Comparison of ENCODE assay signal across 8 mouse cellular contexts in the genomic region with DNA sequence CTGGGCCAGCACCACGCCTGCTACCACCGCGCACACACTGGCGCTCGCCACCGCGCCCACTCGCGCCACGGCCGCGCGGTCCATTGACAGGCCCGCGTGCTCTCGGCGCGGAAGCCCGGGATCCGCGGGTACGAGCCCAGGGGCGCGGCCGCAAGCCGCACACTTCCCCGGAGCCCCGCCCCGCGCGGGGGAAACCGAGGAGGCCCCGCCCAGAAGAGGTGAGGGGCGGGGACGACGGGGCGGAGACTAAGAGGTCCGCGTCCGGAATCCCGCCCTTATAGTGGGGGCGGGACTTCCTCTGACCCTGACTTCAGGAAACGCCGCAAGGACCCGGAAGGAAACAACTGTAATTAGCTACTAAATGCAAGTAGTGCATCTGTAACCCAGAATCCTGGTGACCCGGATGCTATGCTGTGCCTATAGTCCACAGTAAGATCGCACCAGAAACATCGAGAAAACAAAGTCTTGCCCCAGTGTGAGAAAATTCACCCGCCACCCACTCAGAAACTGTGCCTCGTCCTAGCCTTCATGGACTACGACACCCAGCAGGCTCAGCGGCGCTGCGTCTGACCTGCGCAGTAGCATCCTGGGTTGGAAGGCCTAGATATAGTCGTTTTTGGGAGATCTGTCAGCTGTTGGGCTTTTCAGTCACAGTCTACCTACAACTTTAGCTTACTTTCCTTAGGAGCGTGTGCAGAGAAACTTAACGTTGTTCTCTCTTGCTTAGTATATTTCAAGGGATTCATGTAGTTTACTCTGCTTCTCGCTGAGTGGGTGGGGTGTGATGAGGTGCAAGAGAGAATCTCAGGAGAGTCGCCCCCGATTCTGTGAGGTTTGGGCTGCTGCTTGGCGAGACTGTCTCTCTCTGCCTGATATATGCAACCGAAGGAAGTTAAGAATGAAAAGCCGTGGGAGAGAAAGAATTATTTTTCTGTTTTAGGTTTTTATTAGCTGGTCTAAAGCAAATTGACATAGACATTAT. TPM values are rescaled to one million over a fixed set of nuclear protein-coding genes. Genes with fewer than 3 reads are reported as not detected.
DNase-seq lines count a peak whose midpoint lies in the region; ATAC-seq and TF ChIP-seq lines count a peak whose summit lies in the region.

A gene (minus strand): TSS at position 207 of the 982 bp plus-strand sequence.
A gene (plus strand): TSS at position 290 of the 982 bp plus-strand sequence.

- 3% methylated on average over 64 of the region's 64 CpGs for WGBS in heart, embryonic 11.5 days (ENCODE audit: insufficient replicate concordance)
- WGBS in kidney, embryonic 16.5 days, result 3% methylated on average over 62 of the region's 64 CpGs
- WGBS in liver, adult 2 months, result 4% methylated on average over 64 of the region's 64 CpGs

- TF ChIP-seq POLR2A in brain, embryonic 14.5 days (IDR thresholded peaks at IDR 0.05; ENCODE audit: borderline replicate concordance, extremely low read depth, insufficient read depth, insufficient read length, poor library complexity, severe bottlenecking), result peak; percentile 93
- TF ChIP-seq POLR2A in liver, adult 2 months (IDR thresholded peaks at IDR 0.05; ENCODE audit: extremely low read depth, insufficient read depth, low read length), result peak; percentile 78
- TF ChIP-seq POLR2A in myocyte (IDR thresholded peaks at IDR 0.05; ENCODE audit: insufficient read length, low read depth), result peak; percentile 80

- H3K79me2 ChIP-seq in C2C12 (ENCODE audit: control insufficient read depth, insufficient read depth) (peaks cover 45% of the 10 kb centered on the region), myocyte (ENCODE audit: control insufficient read depth, insufficient read depth) (peaks cover 17% of the 10 kb centered on the region)
- H3K79me2 ChIP-seq in liver, adult 2 months (ENCODE audit: control insufficient read depth, insufficient read depth, low read length), result peaks cover 4% of the 10 kb centered on the region; the same call in 1 of the 2 replicates

- peak; percentile 96 for ATAC-seq in heart, embryonic 11.5 days (replicated peaks; ENCODE audit: insufficient number of reproducible peaks, low FRiP score, low TSS enrichment)
- peak; percentile 96 for ATAC-seq in kidney, embryonic 16.5 days (ENCODE audit: low FRiP score, low TSS enrichment)

- H3K4me1 ChIP-seq in erythroblast, embryonic 14.5 days (ENCODE audit: control insufficient read depth), result peaks cover 42% of the 10 kb centered on the region
- H3K4me1 ChIP-seq in heart, embryonic 11.5 days (ENCODE audit: control insufficient read depth, insufficient read depth, low read length), result peaks cover 10% of the 10 kb centered on the region
- H3K4me1 ChIP-seq in kidney, embryonic 16.5 days (ENCODE audit: insufficient read depth, low read length), result peaks cover 21% of the 10 kb centered on the region
- H3K4me1 ChIP-seq in liver, adult 2 months (ENCODE audit: control insufficient read depth, insufficient read depth, low read length), result peaks cover 19% of the 10 kb centered on the region

- H3K4me2 ChIP-seq in heart, embryonic 11.5 days, result peak within 1 kb of the TSS; percentile 67
- peak within 1 kb of the TSS; percentile 72 for H3K4me2 ChIP-seq in kidney, embryonic 16.5 days (replicated peaks; ENCODE audit: low read depth, low read length)
- peak within 1 kb of the TSS; percentile 93 for H3K4me2 ChIP-seq in myocyte (ENCODE audit: low read depth)

- H3K27me3 ChIP-seq in C2C12 (ENCODE audit: control insufficient read depth, insufficient read depth, insufficient read length), result no peaks in the 10 kb centered on the region
- H3K27me3 ChIP-seq in erythroblast, embryonic 14.5 days (ENCODE audit: control insufficient read depth), result no peaks in the 10 kb centered on the region
- no peaks in the 10 kb centered on the region for H3K27me3 ChIP-seq in heart, embryonic 11.5 days (ENCODE audit: control insufficient read depth, insufficient read depth, low read length)
- no peaks in the 10 kb centered on the region; the same call in 1 of the 2 replicates for H3K27me3 ChIP-seq in kidney, embryonic 16.5 days (ENCODE audit: insufficient read depth, low read length)
- no peaks in the 10 kb centered on the region for H3K27me3 ChIP-seq in liver, adult 2 months (ENCODE audit: control insufficient read depth, insufficient read depth, low read length)
- no peaks in the 10 kb centered on the region for H3K27me3 ChIP-seq in myocyte (ENCODE audit: control insufficient read depth, insufficient read depth, insufficient read length)
- no peaks in the 10 kb centered on the region for H3K27me3 ChIP-seq in splenic B cell, adult 2 months (ENCODE audit: control insufficient read depth, insufficient read depth, low read length, poor library complexity, severe bottlenecking)

- H3K36me3 ChIP-seq in C2C12 (ENCODE audit: control insufficient read depth, insufficient read depth) (no peaks in the 10 kb centered on the region), myocyte (ENCODE audit: control insufficient read depth, insufficient read depth) (no peaks in the 10 kb centered on the region)
- peaks cover 29% of the 10 kb centered on the region for H3K36me3 ChIP-seq in erythroblast, embryonic 14.5 days (ENCODE audit: control insufficient read depth)
- no peaks in the 10 kb centered on the region for H3K36me3 ChIP-seq in heart, embryonic 11.5 days (ENCODE audit: control insufficient read depth, insufficient read depth, low read length)
- no peaks in the 10 kb centered on the region for H3K36me3 ChIP-seq in kidney, embryonic 16.5 days (ENCODE audit: insufficient read depth, low read length)
- no peaks in the 10 kb centered on the region for H3K36me3 ChIP-seq in liver, adult 2 months (ENCODE audit: control insufficient read depth, insufficient read depth, low read length)
- H3K36me3 ChIP-seq in splenic B cell, adult 2 months (ENCODE audit: control insufficient read depth, insufficient read depth, low read length, poor library complexity, severe bottlenecking), result no peaks in the 10 kb centered on the region

- no peak for TF ChIP-seq CTCF in C2C12 (IDR thresholded peaks at IDR 0.05; ENCODE audit: control insufficient read depth, insufficient read depth, insufficient read length)
- no peak for TF ChIP-seq CTCF in brain, embryonic 14.5 days (IDR thresholded peaks at IDR 0.05; ENCODE audit: borderline replicate concordance, extremely low read depth, insufficient read depth, insufficient read length)
- TF ChIP-seq CTCF in liver, adult 2 months (IDR thresholded peaks at IDR 0.05; ENCODE audit: low read depth, low read length), result no peak

- H3K4me3 ChIP-seq in C2C12 (ENCODE audit: insufficient read depth, poor library complexity, severe bottlenecking) (peak within 1 kb of the TSS; percentile 71), myocyte (peak within 1 kb of the TSS; percentile 41)
- H3K4me3 ChIP-seq in erythroblast, embryonic 14.5 days (replicated peaks), result peak within 1 kb of the TSS; percentile 74
- peak within 1 kb of the TSS; percentile 90 for H3K4me3 ChIP-seq in heart, embryonic 11.5 days (ENCODE audit: low read depth, low read length)
- peak within 1 kb of the TSS; percentile 84 for H3K4me3 ChIP-seq in kidney, embryonic 16.5 days (ENCODE audit: low read length)
- peak within 1 kb of the TSS; percentile 95 for H3K4me3 ChIP-seq in liver, adult 2 months (ENCODE audit: insufficient read depth, low read depth, low read length)

- H3K79me3 ChIP-seq in C2C12 (ENCODE audit: low read depth), result peaks cover 28% of the 10 kb centered on the region

- peak within 1 kb of the TSS; percentile 83 for H3K27ac ChIP-seq in heart, embryonic 11.5 days (ENCODE audit: low read depth, low read length)
- H3K27ac ChIP-seq in kidney, embryonic 16.5 days (ENCODE audit: low read length), result peak within 1 kb of the TSS; percentile 95
- peak within 1 kb of the TSS; percentile 74 for H3K27ac ChIP-seq in liver, adult 2 months (replicated peaks; ENCODE audit: insufficient read depth, low read depth, low read length)

- peaks cover 2% of the 10 kb centered on the region; the same call in 1 of the 2 replicates for H3K9me3 ChIP-seq in erythroblast, embryonic 14.5 days (ENCODE audit: control insufficient read depth, low read length)
- no peaks in the 10 kb centered on the region for H3K9me3 ChIP-seq in heart, embryonic 11.5 days (replicated peaks; ENCODE audit: control insufficient read depth, low read length)
- H3K9me3 ChIP-seq in kidney, embryonic 16.5 days (ENCODE audit: low read length), result peaks cover 3% of the 10 kb centered on the region; the same call in 1 of the 2 replicates

- peak within 1 kb of the TSS; percentile 84 for H3K9ac ChIP-seq in heart, embryonic 11.5 days (ENCODE audit: low read depth, low read length)
- H3K9ac ChIP-seq in kidney, embryonic 16.5 days (replicated peaks; ENCODE audit: low read length), result peak within 1 kb of the TSS; percentile 88
- H3K9ac ChIP-seq in liver, adult 2 months (ENCODE audit: low read depth, low read length), result peak within 1 kb of the TSS; percentile 90

- DNase-seq in brain, embryonic 14.5 days (ENCODE audit: low read depth), result peak; percentile 99
- peak; percentile 89 for DNase-seq in liver, adult 2 months (ENCODE audit: extremely low read depth, low read depth, low spot score)
- peak; percentile 96 for DNase-seq in splenic B cell, adult 2 months (ENCODE audit: low read depth, low spot score)

- H3ac ChIP-seq in C2C12 (ENCODE audit: control insufficient read depth, insufficient read length, low read depth) (peak within 1 kb of the TSS; percentile 77), myocyte (ENCODE audit: control insufficient read depth, insufficient read length) (peak within 1 kb of the TSS; percentile 79)

TF ChIP-seq in C2C12, 6 proteins besides CTCF, POLR2A, EP300 and RAD21 (continues in another document):
- TF ChIP-seq USF1 (IDR thresholded peaks at IDR 0.05; ENCODE audit: low read depth), result no peak

RNA-seq across cellular contexts. Expression of the first gene that starts in this region (rescaled TPM):
- polyA plus RNA-seq in C2C12 (2012; fragmentation: generic; extraction: Trizol), result 11.8 TPM
- 49.3 and 57.5 TPM in 2 replicates for polyA plus RNA-seq in brain, embryonic 14.5 days (2012; rRNA removed)
- polyA plus RNA-seq in erythroblast, embryonic 14.5 days (2012), result 21.3 and 22.9 TPM in 2 replicates
- polyA plus RNA-seq in heart, embryonic 11.5 days (2014; fragmentation: Nextera tagmentation; extraction: Ambion mirVana), result 79.1 and 82.5 TPM in 2 replicates
- polyA plus RNA-seq in kidney, embryonic 16.5 days (2015; fragmentation: Nextera tagmentation; extraction: Ambion mirVana), result 65.2 and 67.9 TPM in 2 replicates
- total RNA-seq in liver, adult 2 months (2014; rRNA removed), result 40.3 and 42.9 TPM in 2 replicates
- polyA plus RNA-seq in liver, adult 2 months (2012; rRNA removed), result 6.2 and 12.6 TPM in 2 replicates
- polyA plus RNA-seq in myocyte (2012; fragmentation: generic; extraction: Trizol), result 9.9 TPM

RNA-seq across cellular contexts. Expression of the second gene that starts in this region (rescaled TPM):
- polyA plus RNA-seq in C2C12 (2012; fragmentation: generic; extraction: Trizol) (0.04 TPM), myocyte (2012; fragmentation: generic; extraction: Trizol) (0.02 TPM)
- polyA plus RNA-seq in brain, embryonic 14.5 days (2012; rRNA removed), result 0.41 and 0.58 TPM in 2 replicates
- 0.02 TPM in 1 of 2 replicates, not detected in the other for polyA plus RNA-seq in erythroblast, embryonic 14.5 days (2012)
- 0.20 and 0.21 TPM in 2 replicates for polyA plus RNA-seq in heart, embryonic 11.5 days (2014; fragmentation: Nextera tagmentation; extraction: Ambion mirVana)
- polyA plus RNA-seq in kidney, embryonic 16.5 days (2015; fragmentation: Nextera tagmentation; extraction: Ambion mirVana), result 0.36 and 0.39 TPM in 2 replicates
- total RNA-seq in liver, adult 2 months (2014; rRNA removed), result 0.65 and 0.81 TPM in 2 replicates
- polyA plus RNA-seq in liver, adult 2 months (2012; rRNA removed), result 0.06 TPM in 1 of 2 replicates, not detected in the other

Comparison
In these comparisons a context has a peak if more than half of its experiments do, and no peak if none do; other contexts are left out.
1. Peak in every context shown above with its lines: DNase-seq, ATAC-seq, H3K4me3 ChIP-seq and H3K27ac ChIP-seq.
2. H3K4me3 ChIP-seq: peak in every context shown above with its lines; median percentile 95 in liver, adult 2 months; 90 in heart, embryonic 11.5 days; 84 in kidney, embryonic 16.5 days; 74 in erythroblast, embryonic 14.5 days; 71 in C2C12; 41 in myocyte.